Mouse (Mus musculus) forebrain, embryonic 16.5 days (tissue): Measurements from ENCODE around the gene B230118H07Rik. TPM values are rescaled to one million over a fixed set of nuclear protein-coding genes. Genes with fewer than 3 reads are reported as not detected.

Experiments
- ATAC-seq: fragments of 200-750 bp; cut with Nextera tagmentation; 2 replicates; pipeline ENCODE4 v1.8.0; 2017; ENCODE audit warnings: mild to moderate bottlenecking, moderate library complexity
- H3K27ac ChIP-seq: fragments of 300-500 bp; sonication (generic); 2 replicates; pipeline ENCODE4 v1.5.1; 2014; ENCODE audit warnings: low read length, control low read depth
- H3K27me3 ChIP-seq: fragments of 300-500 bp; sonication (generic); replicated peaks from 2 replicates; pipeline ENCODE4 v1.6.1; 2014; ENCODE audit warnings: low read length; ENCODE audit not compliant: control insufficient read depth, insufficient read depth
- H3K36me3 ChIP-seq: fragments of 300-500 bp; sonication (generic); 2 replicates; pipeline ENCODE4 v1.6.1; 2014; ENCODE audit not compliant: control insufficient read depth, insufficient read depth
- H3K4me1 ChIP-seq: fragments of 300-500 bp; sonication (generic); replicated peaks from 2 replicates; pipeline ENCODE4 v1.6.1; 2014; ENCODE audit warnings: low read length; ENCODE audit not compliant: control insufficient read depth, insufficient read depth
- H3K4me2 ChIP-seq: fragments of 300-500 bp; sonication (generic); 2 replicates; pipeline ENCODE4 v1.6.1; 2014; ENCODE audit warnings: mild to moderate bottlenecking, low read length, control low read depth
- H3K4me3 ChIP-seq: fragments of 300-500 bp; sonication (generic); replicated peaks from 2 replicates; pipeline ENCODE4 v1.5.1; 2014; ENCODE audit warnings: mild to moderate bottlenecking, low read length, control low read depth
- H3K9ac ChIP-seq: fragments of 300-500 bp; sonication (generic); replicated peaks from 2 replicates; pipeline ENCODE4 v1.6.1; 2014; ENCODE audit warnings: low read depth, low read length, control low read depth
- H3K9me3 ChIP-seq: fragments of 300-500 bp; sonication (generic); 2 replicates; pipeline ENCODE4 v1.6.1; 2016; ENCODE audit warnings: low read length; ENCODE audit not compliant: control insufficient read depth
- WGBS: fragments of 180-500 bp; shearing (Covaris S2); extraction: QIAGEN DNeasy Blood & Tissue Kit; methylation state at CpG from one replicate; pipeline ENCODE4 v1.1.7; 2014; 5-methylcytosine and 5-hydroxymethylcytosine counted together
- polyA plus RNA-seq: library from polyadenylated mRNA; unstranded; fragments of >200 nt; fragmentation: Nextera tagmentation; extraction: Ambion mirVana; gene quantifications from 2 replicates; pipeline ENCODE4 v1.2.1, GENCODE M21; 2015

The B230118H07Rik gene
- polyA plus RNA-seq, 1 experiment from 2014 or later = 44.4 TPM

DNA sequence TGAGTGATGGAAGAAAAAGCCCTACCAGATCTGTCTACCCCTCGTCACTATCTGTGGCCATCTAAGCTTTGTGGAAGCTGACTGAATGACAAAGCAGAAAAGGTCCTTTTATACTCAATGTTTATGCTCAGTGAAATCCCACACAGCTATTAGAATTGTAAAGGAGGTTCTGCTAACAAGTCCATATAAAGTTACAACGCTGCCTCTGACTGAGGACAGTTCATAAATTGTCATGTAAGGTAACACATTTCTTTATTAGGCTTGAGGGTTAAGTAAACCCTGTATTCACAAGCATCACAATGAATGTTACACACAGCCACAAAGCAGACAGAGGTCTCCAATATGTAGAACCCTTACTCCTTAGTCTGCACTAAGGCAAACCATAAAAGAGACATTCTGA lies 25.3 kb downstream of the B230118H07Rik start:
- 49% methylated on average over 2 of the region's 2 CpGs for WGBS
- no peak overlapping the region for H3K27ac ChIP-seq
- ATAC-seq = no peak

DNA sequence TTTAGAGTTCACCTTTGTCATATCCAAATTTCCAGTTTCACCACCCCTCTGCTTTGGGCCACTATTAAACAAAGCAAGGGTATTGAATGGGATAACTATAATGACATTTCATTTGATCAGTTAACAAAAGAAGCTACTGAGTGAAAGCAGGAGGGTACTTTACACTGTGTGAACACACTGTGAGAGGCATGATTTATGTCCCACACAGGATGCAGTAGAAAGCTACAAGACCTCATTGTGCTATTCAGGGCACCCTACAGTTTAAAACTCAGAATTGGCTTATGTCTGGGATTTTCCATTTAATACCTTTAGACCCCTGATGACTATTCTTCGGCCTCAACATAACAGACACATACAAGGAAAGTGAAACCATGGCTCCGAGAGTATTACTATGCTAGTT lies 26.3 kb downstream of the B230118H07Rik start:
- H3K27ac ChIP-seq = no peak overlapping the region
- no peak overlapping the region for H3K9ac ChIP-seq
- no peak for ATAC-seq
- H3K4me2 ChIP-seq = no peak overlapping the region
- H3K9me3 ChIP-seq = no peaks in the 10 kb centered on the region
- peaks cover 2% of the 10 kb centered on the region; the same call in 1 of the 2 replicates for H3K4me1 ChIP-seq
- H3K4me3 ChIP-seq = no peak overlapping the region
- H3K27me3 ChIP-seq = no peaks in the 10 kb centered on the region
- no peaks in the 10 kb centered on the region for H3K36me3 ChIP-seq
- WGBS = 49% methylated on average over 2 of the region's 2 CpGs

More for the DNA sequence above, 25.3 kb downstream of the B230118H07Rik start:
- Histone ChIP-seq H3K9ac (no peak overlapping the region), H3K27me3 (no peaks in the 10 kb centered on the region), H3K4me2 (no peak overlapping the region), H3K9me3 (no peaks in the 10 kb centered on the region), H3K4me1 (peaks cover 2% of the 10 kb centered on the region; the same call in 1 of the 2 replicates), H3K36me3 (no peaks in the 10 kb centered on the region), H3K4me3 (no peak overlapping the region)

DNA sequence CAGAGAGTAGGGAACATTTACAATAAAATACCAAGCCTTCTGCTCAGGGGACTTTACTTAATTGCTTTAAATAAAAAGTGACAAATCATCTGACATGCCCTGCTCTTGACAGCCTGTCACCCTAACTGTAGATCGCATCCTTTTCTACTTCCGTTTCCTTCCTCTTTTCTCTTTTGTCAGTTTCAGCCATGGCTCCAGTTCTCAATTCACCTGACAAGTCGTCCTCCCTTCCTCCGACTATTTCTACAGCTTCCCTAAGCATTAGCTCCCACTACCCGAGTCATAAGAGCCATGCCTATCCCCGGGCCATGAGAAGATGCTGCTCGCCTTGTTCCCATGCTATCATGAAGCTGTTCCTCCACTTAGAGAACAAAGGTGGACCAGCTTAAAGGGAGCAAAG lies 27.7 kb downstream of the B230118H07Rik start:
- Histone ChIP-seq H3K36me3 (no peaks in the 10 kb centered on the region), H3K27me3 (no peaks in the 10 kb centered on the region), H3K4me3 (no peak overlapping the region), H3K4me2 (no peak overlapping the region), H3K4me1 (no peaks in the 10 kb centered on the region), H3K9me3 (no peaks in the 10 kb centered on the region), H3K9ac (no peak overlapping the region), H3K27ac (no peak overlapping the region)
- no peak for ATAC-seq
- WGBS = 50% methylated on average over 7 of the region's 7 CpGs

DNA sequence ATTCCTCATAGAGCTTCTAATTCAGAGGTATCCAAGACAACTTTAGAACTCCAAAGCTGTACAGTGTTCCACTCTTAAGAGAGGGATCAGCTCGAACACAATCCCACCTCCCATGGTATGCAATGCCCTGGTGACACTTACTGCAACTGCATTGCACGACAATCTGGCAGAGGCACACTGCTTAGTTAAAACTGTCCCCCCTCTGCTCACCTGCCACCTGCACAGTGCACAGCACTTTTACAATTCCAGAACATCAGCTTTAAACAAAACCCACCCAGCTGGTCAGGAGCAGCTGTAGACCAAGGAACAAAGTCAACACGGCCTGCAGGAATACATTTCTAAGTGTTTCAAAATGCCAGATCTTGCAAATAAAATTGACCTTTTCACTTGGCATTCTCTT lies 28.4 kb downstream of the B230118H07Rik start:
- Histone ChIP-seq H3K27me3 (no peaks in the 10 kb centered on the region), H3K4me2 (no peak overlapping the region), H3K9me3 (no peaks in the 10 kb centered on the region), H3K36me3 (no peaks in the 10 kb centered on the region), H3K9ac (no peak overlapping the region), H3K27ac (no peak overlapping the region), H3K4me1 (no peaks in the 10 kb centered on the region), H3K4me3 (no peak overlapping the region)
- 85% methylated on average over 3 of the region's 3 CpGs for WGBS
- no peak for ATAC-seq

DNA sequence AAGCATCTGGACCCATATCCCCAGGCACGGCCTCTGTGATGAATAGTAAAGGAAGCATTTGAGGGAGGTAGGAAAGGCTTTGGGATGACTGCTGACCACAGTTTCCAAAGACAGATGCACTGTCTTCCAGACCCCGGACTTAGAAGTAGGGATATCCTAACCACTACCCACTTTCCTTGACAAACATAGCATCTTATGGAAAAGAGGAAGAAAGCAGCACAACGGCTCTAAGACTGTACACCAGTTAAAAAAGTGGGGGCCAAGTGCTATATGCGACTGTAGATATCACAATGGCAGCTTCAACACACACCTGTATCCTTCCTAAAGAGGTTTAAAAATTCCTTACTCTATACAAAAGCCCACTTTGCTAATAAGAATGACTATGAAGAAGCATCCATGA lies 31.0 kb downstream of the B230118H07Rik start:
- WGBS = 85% methylated on average over 4 of the region's 4 CpGs
- no peak overlapping the region for H3K4me2 ChIP-seq
- no peak for ATAC-seq

DNA sequence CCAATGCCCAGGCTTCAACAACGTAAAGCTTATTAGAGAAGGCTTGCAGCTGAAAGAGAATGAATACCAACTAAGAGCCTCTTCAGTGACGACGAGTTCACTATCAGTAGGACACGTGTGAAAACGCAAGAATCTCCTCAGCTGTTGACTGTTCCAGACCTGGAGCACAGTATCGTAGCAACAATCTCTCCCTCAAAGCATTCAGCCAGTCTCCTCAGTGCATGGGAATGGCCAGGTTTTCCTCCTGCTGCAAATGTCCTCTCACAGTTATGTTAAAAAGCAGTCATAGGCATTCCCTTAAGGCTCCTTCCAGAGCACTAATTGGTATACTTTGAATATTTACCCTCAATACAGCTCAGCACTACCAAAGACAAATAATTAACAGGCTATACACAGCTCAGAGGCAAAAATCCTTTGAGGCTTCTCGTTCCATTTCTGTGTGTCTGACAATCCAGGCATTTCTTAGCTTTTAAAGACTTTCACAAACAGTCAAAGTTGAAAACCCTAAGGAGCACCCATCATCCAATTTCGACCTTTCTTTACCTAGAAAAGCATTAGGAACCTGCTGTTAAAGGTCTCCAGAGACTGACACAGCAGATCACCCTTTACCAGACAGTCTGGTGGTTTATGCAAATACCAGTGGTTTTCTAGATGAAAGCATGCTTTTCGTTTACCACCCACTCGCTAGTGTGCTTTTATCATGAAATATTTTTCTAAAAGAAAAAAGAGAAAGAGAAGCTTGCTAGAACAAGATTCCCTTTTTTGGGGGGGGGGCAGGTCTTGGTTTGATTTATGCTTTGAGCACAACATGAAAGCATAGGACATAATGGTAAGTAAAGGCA lies 33.6 kb downstream of the B230118H07Rik start:
- WGBS = 45% methylated on average over 10 of the region's 10 CpGs
- Histone ChIP-seq H3K9me3 (no peaks in the 10 kb centered on the region), H3K4me1 (peaks cover 3% of the 10 kb centered on the region; the same call in 1 of the 2 replicates), H3K36me3 (no peaks in the 10 kb centered on the region), H3K27me3 (no peaks in the 10 kb centered on the region), H3K4me2 (no peak overlapping the region), H3K9ac (no peak overlapping the region), H3K4me3 (no peak overlapping the region), H3K27ac (no peak overlapping the region)
- peak; percentile 52 for ATAC-seq

More for the DNA sequence above, 31.0 kb downstream of the B230118H07Rik start:
- no peaks in the 10 kb centered on the region for H3K27me3 ChIP-seq
- peaks cover 3% of the 10 kb centered on the region; the same call in 1 of the 2 replicates for H3K4me1 ChIP-seq
- no peaks in the 10 kb centered on the region for H3K9me3 ChIP-seq
- H3K36me3 ChIP-seq = no peaks in the 10 kb centered on the region
- no peak overlapping the region for H3K27ac ChIP-seq
- no peak overlapping the region for H3K4me3 ChIP-seq
- H3K9ac ChIP-seq = no peak overlapping the region

DNA sequence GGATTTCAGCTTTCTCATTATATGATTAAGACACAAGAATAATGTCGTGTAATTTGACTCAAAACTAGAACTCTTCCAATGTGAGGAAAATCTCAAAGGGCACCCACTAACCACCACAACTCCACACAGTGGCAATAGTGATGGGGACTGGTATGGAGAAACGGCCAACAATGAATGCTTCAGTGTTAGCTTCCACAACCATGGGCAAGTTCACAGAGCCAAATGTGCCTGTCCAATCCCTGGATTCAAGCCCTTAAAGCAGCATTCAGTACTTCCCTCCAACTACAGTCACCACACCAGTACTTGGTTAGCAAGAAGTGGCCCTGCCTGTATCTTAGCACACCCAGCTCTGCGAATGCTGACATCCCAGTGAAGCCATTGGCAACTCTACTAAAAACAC lies 38.5 kb downstream of the B230118H07Rik start:
- no peak overlapping the region for H3K27ac ChIP-seq
- no peaks in the 10 kb centered on the region for H3K27me3 ChIP-seq
- H3K4me3 ChIP-seq = no peak overlapping the region
- no peak overlapping the region for H3K9ac ChIP-seq
- no peaks in the 10 kb centered on the region for H3K36me3 ChIP-seq
- no peak overlapping the region for H3K4me2 ChIP-seq
- H3K4me1 ChIP-seq = peaks cover 3% of the 10 kb centered on the region; the same call in 1 of the 2 replicates
- ATAC-seq = no peak
- no peaks in the 10 kb centered on the region for H3K9me3 ChIP-seq
- 90% methylated on average over 3 of the region's 3 CpGs for WGBS

DNA sequence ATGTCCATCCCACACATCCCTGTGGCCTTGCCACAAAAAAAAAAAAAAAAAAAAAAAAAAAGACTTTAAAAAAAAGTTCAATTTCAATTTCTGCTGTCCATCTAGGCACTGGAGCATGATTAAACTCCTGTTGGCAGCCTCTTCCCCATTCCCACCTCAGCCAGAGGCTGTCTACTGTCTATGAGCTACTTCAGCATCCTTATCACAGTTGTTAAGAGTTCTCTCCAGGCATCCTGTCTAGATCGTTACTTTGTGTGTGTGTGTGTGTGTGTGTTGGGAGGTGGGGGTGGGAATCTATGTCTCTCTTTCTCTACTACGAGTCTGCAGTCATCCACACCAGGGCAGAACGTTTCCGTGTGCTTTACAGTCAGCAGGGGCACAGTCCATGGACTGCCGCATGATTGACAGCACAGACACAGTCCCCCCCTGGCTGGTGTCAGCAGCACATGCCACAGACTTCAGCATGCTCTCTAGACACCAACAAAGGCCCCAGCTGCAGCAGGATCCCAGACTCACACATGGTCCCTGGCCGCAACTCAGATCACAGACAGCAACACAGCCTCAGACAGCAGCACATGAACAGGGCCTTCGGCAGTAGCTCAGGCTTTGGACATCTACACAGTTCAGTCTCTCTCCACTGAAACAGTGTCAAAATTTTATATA lies 41.0 kb downstream of the B230118H07Rik start:
- peak; percentile 96 for ATAC-seq
- no peaks in the 10 kb centered on the region for H3K36me3 ChIP-seq
- H3K4me3 ChIP-seq = no peak overlapping the region
- no peaks in the 10 kb centered on the region for H3K4me1 ChIP-seq
- H3K27me3 ChIP-seq = no peaks in the 10 kb centered on the region
- H3K9ac ChIP-seq = no peak overlapping the region
- no peak overlapping the region for H3K27ac ChIP-seq
- H3K4me2 ChIP-seq = no peak overlapping the region
- H3K9me3 ChIP-seq = no peaks in the 10 kb centered on the region
- 29% methylated on average over 7 of the region's 7 CpGs for WGBS

DNA sequence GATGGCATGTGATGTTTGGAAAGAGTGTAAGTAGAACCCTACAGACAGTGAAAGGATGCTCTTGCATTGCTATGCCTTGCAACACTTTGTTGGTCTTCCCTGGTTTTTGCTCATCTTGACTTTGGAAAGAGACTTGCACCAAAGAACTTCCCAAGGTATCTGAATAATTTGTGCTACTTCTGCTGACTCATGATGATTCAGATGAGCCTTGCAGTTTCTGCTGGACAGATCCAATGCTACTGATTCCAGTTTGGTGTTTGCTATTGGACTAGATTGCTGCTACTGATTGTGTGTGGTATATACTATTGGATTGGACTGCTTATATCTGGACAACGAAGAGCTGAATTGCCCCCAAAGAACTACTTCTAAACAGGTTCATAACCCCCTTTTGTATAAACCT lies 46.2 kb downstream of the B230118H07Rik start:
- Histone ChIP-seq H3K9ac (no peak overlapping the region), H3K9me3 (no peaks in the 10 kb centered on the region), H3K27me3 (no peaks in the 10 kb centered on the region; the same call in 1 of the 2 replicates), H3K4me1 (peaks cover 26% of the 10 kb centered on the region), H3K4me3 (no peak overlapping the region), H3K36me3 (no peaks in the 10 kb centered on the region), H3K27ac (no peak overlapping the region), H3K4me2 (no peak overlapping the region)
- WGBS = 97% methylated on average over 1 of the region's 1 CpGs
- ATAC-seq = no peak
